Mouse (Mus musculus) heart, embryonic 10.5 days (tissue): ENCODE data around the gene Hspa12a. TPM values are rescaled to one million over a fixed set of nuclear protein-coding genes. Genes with fewer than 3 reads are reported as not detected.

Experiments used
- DNase-seq: peaks from one replicate; pipeline ENCODE4 v3.0.0-alpha.2; 2017; ENCODE audit warnings: low spot score
- H3K27ac ChIP-seq: fragments of 300-500 bp; sonication (generic); 2 replicates; pipeline ENCODE4 v1.5.1; 2016; ENCODE audit warnings: mild to moderate bottlenecking
- H3K27me3 ChIP-seq: fragments of 300-500 bp; sonication (generic); 2 replicates; pipeline ENCODE4 v1.6.1; 2016; ENCODE audit warnings: mild to moderate bottlenecking; ENCODE audit not compliant: poor library complexity, insufficient read depth, severe bottlenecking
- H3K36me3 ChIP-seq: fragments of 300-500 bp; sonication (generic); 2 replicates; pipeline ENCODE4 v1.6.1; 2016; ENCODE audit warnings: mild to moderate bottlenecking, moderate library complexity
- H3K4me1 ChIP-seq: fragments of 300-500 bp; sonication (generic); 2 replicates; pipeline ENCODE4 v1.6.1; 2016; ENCODE audit warnings: mild to moderate bottlenecking
- H3K4me3 ChIP-seq: fragments of 300-500 bp; sonication (generic); 2 replicates; pipeline ENCODE4 v1.5.1; 2016; ENCODE audit warnings: mild to moderate bottlenecking, moderate library complexity
- H3K9me3 ChIP-seq: fragments of 300-500 bp; sonication (generic); 2 replicates; pipeline ENCODE4 v1.6.1; 2016; ENCODE audit warnings: mild to moderate bottlenecking, moderate library complexity
- WGBS: fragments of 180-500 bp; shearing (Covaris S2); methylation state at CpG from one replicate; pipeline ENCODE4 v1.1.7; 2016; 5-methylcytosine and 5-hydroxymethylcytosine counted together
- microRNA-seq: library from miRNA; unstranded; fragments of <30 nt; microRNA quantifications from one replicate; pipeline ENCODE4, GENCODE M21; 2017
- polyA plus RNA-seq: library from polyadenylated mRNA; unstranded; fragments of >200 nt; fragmentation: Nextera tagmentation; extraction: Ambion mirVana; gene quantifications from 2 replicates; pipeline ENCODE4 v1.2.1, GENCODE M21; 2016

The Hspa12a gene
- polyA plus RNA-seq, 1 experiment from 2014 or later = 4.9 TPM

GRCm38 (mm10) chr19:58747498-58748000 is 195.9 kb downstream of the Hspa12a start:
- Histone ChIP-seq H3K4me1 (no peaks in the 10 kb centered on the region), H3K27ac (no peak overlapping the region), H3K27me3 (no peaks in the 10 kb centered on the region), H3K36me3 (no peaks in the 10 kb centered on the region), H3K9me3 (no peaks in the 10 kb centered on the region), H3K4me3 (no peak overlapping the region)
- 79% methylated on average over 9 of the region's 9 CpGs for whole genome bisulfite sequencing
- peak; percentile 71 for DNase-seq

Small RNA genes within 50 kb of the gene (microRNA-seq; reads per million reads assigned to microRNA genes)
- 5.6 reads per million, percentile 17 among the genes with 10 or more reads in this experiment for gene Mir3086

Other genes starting within 250 kb of the Hspa12a start
- gene Pnliprp1, start 214.8 kb downstream of the Hspa12a start, polyA plus RNA-seq = 0.31 and 3.9 TPM in 2 replicates
- 0.11 and 1.4 TPM in 2 replicates for gene Pnliprp2, start 183.9 kb downstream of the Hspa12a start, polyA plus RNA-seq
- gene 1700019N19Rik, start 149.2 kb downstream of the Hspa12a start, polyA plus RNA-seq = not detected in 2 replicates
- 0.31 and 0.34 TPM in 2 replicates for gene Eno4, start 229 bp downstream of the Hspa12a start, polyA plus RNA-seq
- gene Shtn1, start 132.4 kb upstream of the Hspa12a start, polyA plus RNA-seq = 0.53 and 0.69 TPM in 2 replicates
- gene Vax1, start 226.4 kb upstream of the Hspa12a start, polyA plus RNA-seq = not detected in 2 replicates